Mouse (Mus musculus) heart, postnatal 4 days (tissue): ENCODE measurements at regions not wholly inside any gene's neighbourhood (a gene's known extent, or its start where the extent isn't known, plus 50 kb on each side); places are given as distances from the start of the nearest gene placed in this dataset.

ENCODE experiments used
- DNase-seq: peaks from one replicate; pipeline ENCODE4 v3.0.0; 2021

DNA sequence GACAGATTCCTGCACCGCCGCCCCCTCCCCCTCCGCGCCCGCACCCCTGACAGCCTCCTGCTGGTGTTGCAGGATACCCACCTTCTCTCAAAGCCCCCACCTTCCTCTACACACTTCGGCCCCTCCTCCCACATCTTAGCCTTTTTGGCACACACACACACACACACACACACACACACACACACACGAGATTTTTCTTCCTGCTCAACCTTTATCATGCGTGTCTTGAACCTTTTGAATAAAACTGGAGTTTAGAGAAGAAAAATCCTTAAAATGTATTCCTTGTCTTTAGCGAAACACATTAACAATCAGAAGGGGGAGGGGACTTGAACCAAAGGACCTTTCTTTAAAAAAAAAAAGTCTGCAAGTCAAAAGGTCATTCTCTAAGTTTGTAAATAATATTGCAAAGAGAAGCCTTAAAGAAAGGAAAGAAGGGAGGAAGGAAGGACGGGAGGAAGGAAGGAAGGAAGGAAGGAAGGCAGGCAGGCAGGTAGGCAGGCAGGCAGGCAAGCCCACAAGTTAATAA is 227.7 kb downstream of the Mef2c start:
- DNase-seq = no peak

- DNase-seq = no peak
These were observed 228.7 kb downstream of the Mef2c start for GRCm38 (mm10) chr13:83732283-83733121.

DNA sequence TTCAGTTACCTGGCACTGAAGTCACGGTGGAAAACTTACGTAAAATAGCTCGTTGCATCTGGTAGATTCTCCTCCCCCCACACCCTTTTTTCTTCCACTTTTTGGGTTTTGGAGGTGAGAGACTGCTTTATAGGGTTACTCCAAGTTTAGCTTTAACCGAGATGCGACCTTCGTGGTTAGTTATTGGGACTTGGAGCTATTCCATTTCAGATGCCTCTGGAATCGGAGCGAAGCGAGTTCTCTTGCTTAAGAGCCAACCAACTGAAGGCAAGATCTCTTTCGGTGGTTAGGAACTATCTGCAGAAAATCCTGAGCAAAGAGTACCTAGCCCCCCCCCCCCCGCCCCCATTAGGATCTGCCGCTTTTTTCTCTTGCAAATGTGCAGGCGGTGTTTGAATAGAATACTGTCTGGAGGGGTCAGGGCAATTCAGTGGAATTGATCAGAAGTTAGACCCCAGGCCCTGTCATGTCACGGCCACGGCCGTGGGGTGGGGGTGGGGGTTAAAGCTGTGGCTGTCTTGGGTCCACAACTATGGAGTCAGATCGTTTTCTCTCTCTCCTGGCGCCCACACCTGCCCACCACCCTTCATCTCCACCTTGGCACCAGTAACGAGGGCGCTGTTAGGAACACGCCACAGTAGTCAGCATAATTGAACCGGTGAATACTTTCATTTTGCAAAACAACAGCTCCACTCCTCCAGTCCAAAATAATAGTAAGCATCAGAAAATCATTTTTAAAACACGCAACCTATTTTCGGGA is 229.6 kb downstream of the Mef2c start:
- DNase-seq = no peak

GRCm38 (mm10) chr13:83733991-83734610 is 230.3 kb downstream of the Mef2c start:
- DNase-seq = no peak

DNA sequence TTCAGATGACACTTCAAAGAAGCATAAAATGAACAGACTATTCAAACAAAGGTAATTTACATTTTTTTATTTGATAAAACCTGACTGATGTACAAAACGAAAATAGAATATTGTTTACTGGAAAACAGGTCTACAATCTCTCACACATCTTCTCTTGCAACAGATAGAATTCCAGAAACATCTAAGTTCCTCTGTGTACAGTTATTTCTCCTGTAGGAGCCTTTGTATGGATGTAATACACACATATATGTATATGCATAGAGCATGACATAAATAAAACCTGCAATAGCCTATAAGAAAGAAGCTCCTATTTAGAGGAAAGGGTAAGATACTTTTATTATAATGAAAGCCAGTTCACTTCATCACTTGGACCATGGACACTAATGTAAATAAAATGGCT is 230.8 kb downstream of the Mef2c start:
- DNase-seq = no peak

- no peak for DNase-seq
These were observed 231.3 kb downstream of the Mef2c start for GRCm38 (mm10) chr13:83735101-83735500.

DNA sequence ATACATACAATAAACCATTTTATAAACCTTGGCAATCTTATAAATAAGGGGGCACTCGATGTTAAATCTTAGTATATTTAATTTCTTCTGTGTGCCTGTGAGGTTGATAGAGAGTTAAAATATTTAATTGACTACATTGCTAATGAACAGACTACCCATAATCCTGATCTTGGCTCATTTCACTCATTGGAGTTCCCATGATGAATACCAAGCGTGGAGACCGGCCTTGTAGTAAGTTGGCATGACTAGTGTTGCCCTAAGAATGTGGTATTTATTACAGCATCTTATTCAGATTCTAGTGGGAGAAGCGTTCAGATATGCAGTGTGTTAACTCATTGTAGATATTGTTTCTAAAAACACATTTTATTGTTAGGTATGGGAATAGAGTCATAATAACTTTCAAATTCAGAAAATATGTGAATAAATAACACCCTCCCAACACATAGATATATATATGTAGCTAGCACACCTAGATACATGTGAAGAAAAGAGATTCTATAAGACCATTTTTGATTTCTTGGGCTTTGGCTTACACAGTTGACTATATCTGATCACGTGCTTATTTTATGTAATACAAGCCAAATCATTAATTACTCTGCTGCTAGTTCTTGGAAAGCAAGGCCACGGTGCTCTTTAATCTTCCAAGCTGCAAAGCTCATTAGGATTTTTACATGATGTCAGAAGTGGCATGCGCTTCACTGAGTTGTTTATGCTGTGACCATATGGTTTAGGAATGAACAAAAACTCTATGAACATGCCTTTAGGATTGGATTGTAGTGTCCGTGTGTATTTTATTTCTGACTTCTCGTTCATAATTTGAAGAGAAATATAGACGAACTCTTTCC is 232.0 kb downstream of the Mef2c start:
- DNase-seq = no peak

- no peak for DNase-seq
These were observed 233.4 kb downstream of the Mef2c start for GRCm38 (mm10) chr13:83737031-83737825.

DNA sequence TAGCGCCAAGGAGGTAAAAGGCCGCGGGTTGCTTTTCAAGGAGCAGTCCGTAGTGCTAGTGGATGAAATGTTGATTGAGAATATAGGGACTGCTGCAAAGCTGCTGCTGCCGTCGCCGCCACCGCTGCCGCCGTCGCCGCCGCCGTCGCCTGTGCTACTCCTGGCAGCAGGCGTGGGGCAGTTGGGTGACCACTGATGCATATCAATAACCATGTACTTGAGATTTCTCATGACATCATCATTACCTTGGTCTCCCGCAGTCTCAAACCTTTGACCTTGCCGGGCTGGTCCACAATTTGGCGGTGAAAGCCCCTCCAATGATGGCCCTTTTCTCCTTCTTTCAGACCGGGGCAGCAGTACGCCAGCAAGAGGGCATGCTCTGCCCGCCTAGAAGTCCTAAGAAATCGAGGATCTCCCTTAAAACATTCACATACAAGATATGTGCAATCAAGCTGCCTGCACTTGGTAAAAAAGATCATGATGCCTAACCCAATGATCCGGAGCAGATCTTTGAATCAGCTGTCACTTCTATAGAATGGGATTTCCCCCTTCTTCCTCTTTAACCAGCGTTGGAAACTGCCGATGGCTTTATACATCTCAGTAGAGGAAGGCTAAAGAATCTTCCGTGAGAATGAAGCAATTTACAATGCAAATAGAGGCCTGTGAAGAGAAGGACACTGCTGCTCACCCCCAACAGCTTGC is 234.1 kb downstream of the Mef2c start:
- DNase-seq = no peak

DNA sequence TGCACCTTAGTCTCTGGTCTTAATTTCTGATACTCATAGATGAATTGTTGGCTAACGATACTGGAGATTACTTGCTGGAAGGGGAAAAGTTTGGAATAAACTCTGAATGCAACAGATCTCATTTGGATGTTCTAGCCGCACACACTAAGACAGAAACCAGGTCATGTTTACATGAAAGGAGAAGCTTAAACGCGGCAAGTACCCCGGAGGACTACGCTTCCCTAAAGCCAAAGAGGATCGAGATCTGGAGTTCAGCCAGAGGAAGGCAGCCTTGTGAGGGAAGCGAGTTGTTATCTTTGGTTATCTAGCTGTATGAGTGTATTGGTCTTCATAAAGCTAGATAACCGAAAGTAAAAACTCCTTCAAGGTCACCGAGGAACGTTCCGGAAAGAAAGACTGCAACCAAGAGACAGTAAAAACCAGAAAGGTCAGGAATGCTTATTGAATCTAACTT is 234.7 kb downstream of the Mef2c start:
- DNase-seq = no peak

- DNase-seq = no peak
These were observed 235.3 kb downstream of the Mef2c start for GRCm38 (mm10) chr13:83739131-83739530.

DNA sequence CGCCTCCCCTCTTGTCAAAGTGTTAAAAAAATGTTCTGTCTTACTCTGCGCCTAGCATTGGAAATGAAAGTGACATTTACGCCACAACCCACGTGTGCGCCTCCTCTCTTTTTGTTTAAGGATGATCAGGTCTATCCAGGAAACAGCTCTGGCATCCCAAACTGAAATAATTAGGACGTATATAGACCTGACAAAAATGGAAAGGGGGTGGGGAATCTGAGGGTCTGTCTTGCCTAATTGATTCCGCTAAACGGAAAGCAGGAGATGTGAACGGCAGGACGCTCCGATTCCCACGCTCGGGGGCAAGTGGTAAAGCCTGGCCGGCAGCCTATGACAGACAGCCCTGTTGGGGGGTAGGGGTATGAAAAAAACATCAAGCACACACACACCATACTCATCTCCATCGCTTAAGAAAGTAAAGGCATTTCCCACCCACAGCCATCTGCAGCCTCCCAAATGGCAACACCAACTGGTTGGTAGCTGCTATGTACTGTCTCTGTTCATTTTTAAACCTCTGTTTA is 235.8 kb downstream of the Mef2c start:
- no peak for DNase-seq

- no peak for DNase-seq
These were observed 236.3 kb downstream of the Mef2c start for GRCm38 (mm10) chr13:83740101-83740500.

DNA sequence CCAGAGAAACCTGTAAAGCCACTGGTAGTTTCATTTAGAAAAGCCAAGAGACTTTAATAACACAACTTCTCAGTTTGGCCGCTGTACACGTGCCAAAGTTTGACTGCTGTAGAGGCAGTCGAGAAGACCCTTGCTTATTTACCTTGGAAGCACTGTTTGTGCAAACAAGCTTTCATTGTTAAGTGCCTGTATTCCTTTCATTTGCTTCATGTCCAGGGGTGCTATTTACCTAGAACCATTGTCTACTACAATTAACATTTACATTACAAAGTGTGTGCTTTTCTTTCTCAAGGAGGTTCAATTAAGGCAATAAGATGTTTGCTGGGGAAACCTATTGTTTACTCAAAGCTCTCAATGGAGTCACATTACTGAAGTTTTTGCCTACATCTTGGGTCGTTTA is 236.9 kb downstream of the Mef2c start:
- no peak for DNase-seq

GRCm38 (mm10) chr13:83741591-83742021 is 237.8 kb downstream of the Mef2c start:
- DNase-seq = no peak

GRCm38 (mm10) chr13:83742102-83742501 is 238.3 kb downstream of the Mef2c start:
- no peak for DNase-seq

- DNase-seq = no peak
These were observed 238.7 kb downstream of the Mef2c start for GRCm38 (mm10) chr13:83742546-83742945.

- DNase-seq = no peak
These were observed 239.5 kb downstream of the Mef2c start for GRCm38 (mm10) chr13:83743381-83743780.

- no peak for DNase-seq
These were observed 240.4 kb downstream of the Mef2c start for GRCm38 (mm10) chr13:83744110-83744752.
